Mouse (Mus musculus): ENCODE results near the gene Tprn. TPM values are rescaled to one million over a fixed set of nuclear protein-coding genes. Genes with fewer than 3 reads are reported as not detected.

The Tprn gene
- 3.8 TPM for polyA plus RNA-seq (2017; shearing (Covaris generic))

GRCm38 (mm10) chr2:25262291-25262767, at the start of gene Tprn:
Tprn (plus strand) TSS chr2:25262618.

GRCm38 (mm10) chr2:25214444-25214843, 48.0 kb upstream of the Tprn start, which contains the start of gene Stpg3:
Stpg3 (minus strand) TSS chr2:25214637.

GRCm38 (mm10) chr2:25218445-25218844, 44.0 kb upstream of the Tprn start, which contains the start of gene Fam166a:
Fam166a (plus strand) TSS chr2:25218745.

DNA sequence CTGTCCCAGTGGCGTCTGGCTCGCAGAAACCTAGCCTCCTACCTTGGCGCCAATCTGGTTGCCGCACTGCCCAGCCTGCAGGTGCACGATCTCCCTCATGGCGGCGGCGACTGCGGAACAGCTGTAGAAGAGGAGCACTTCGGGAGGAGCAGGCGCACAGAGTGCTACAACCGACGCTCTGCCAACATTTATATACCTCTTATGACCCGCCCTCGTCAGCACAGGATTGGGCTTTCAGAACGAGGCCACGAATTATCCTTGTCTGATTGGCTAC, 38.0 kb upstream of the Tprn start, which contains the start of gene Tubb4b:
Gene Tubb4b, minus strand, starts transcription at position 211 of the 274 bp plus-strand sequence.

GRCm38 (mm10) chr2:25234050-25234449, 28.4 kb upstream of the Tprn start, which contains the start of gene Slc34a3:
Slc34a3 (minus strand) TSS chr2:25234364.

GRCm38 (mm10) chr2:25236614-25237013, 25.8 kb upstream of the Tprn start, which contains the start of gene Rnf224:
Rnf224 (minus strand) TSS chr2:25236787.

GRCm38 (mm10) chr2:25242101-25242506, 20.3 kb upstream of the Tprn start, which contains the start of the genes Rnf208 and Cysrt1:
Rnf208 (plus strand) TSS chr2:25242255.
Cysrt1 (minus strand) TSS chr2:25242452.

GRCm38 (mm10) chr2:25246183-25247072, 16.0 kb upstream of the Tprn start, which contains the start of gene AL732309.1:
AL732309.1 (minus strand) TSS chr2:25246863.

DNA sequence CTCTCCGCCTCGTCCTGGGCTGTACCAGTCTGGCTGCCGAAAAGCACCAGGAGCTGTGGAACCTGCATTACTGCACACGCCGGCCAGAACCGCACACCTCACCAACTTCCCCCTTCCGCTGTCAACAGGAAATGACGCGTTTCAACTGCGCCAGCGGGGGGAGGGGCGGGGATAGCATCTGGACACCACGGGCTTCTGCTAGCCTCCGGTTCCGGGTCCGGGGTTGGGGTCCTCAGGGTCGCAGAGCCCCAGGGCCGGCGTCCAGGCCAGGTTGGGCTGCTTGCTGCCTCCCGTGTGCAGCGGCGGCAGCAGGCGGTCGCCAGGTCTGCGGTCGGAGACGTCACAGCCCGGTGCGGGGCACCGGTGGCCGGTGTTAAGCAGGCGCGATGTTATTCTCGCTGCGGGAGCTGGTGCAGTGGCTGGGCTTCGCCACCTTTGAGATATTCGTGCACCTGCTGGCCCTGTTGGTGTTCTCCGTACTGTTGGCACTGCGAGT, 7.1 kb upstream of the Tprn start, which contains the start of gene Tmem203:
Gene Tmem203, plus strand, starts transcription at position 156 of the 496 bp plus-strand sequence.

DNA sequence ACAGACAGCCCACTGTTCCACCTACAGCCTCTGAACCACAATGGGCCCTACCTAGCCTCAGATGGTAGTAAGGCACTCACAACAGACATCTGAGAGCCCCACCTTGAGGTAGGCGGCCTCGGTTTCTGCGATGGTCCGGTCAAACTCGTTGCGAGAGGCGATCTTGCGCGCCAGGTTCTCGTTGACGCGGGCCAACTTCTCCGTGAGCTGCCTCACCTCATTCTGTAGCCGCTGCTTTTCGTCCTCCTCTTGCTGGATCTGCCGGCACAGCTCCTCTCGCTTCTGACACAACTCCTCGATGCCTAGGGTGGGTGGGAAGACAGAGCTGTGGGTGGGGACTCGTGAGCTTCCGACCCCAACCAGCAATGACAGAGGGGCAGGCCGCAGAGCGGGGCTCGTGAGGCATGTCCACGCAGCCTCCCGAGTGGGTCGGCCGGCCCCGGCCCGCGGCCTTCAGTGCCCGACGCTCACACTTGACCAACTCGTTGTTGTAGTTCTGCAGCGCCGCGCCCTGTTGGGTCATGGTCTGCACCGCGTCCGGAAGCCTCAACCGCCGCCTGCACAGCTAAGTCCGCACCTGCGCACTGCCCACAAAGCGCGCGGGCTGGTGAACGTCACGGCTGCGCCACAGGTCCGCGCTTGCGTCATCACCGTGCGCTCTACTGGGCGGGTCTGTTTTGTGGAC, 9.6 kb downstream of the Tprn start, which contains the start of the genes Ssna1 and Anapc2:
Gene Ssna1, minus strand, starts transcription at position 612 of the 685 bp plus-strand sequence.
Gene Anapc2, plus strand, starts transcription at position 652 of the 685 bp plus-strand sequence.

DNA sequence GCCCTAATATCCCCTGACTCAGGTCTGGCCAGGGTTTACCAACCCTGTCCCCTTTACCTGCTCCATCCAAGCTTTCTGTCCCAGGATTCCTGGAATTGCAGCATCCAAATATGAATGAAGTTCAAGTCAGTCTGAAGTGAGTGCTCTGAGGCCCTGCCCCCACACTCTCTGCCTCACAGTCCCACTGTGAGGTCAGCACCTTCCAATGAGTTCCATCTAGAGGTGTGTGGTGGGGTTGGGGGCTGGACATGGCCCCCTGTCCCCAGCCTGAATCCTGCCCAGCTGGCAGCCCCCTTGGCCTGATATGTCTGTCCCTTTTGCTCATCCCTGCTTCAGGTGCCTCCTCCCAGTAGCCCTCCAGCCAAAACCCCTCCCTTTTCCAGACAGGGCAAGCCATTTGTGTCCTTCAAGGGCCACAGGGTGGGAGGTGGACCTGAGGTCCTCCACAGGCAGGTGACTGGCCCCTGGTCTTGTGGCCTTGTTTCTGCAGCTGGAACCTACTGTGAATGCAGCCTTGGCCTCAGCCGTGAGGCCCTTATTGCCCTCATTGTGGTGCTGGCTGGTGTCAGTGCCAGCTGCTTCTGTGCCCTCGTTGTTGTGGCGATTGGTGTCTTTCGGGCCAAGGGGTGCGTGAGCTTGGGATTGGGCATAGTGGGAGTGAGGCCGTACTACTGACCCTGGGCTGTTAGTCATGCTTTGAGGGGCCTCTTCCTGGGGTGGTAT, 25.7 kb downstream of the Tprn start, which contains the start of gene Tmem210:
Gene Tmem210, plus strand, starts transcription at position 219 of the 723 bp plus-strand sequence.

DNA sequence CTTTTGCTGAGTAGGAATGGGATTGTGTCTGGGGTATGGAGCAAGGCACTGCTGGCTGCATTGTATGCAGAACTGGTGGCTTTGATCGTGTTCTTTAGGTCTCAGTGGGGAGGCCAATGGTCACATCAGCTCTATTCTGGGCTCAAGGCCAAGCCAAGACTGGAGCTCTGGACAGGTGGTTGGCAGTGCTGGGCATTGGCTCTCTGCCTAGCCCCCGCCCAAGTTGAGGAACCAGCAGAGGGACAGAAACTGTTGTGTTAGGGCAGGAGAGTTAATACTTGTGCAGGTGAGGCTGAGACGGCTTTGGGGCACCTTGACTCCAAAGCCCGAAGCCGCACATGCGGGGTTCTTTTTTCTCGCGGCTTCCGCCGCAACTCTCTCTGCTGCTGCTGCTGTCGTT, 27.2 kb downstream of the Tprn start, which contains the start of gene Lrrc26:
Gene Lrrc26, plus strand, starts transcription at position 265 of the 400 bp plus-strand sequence.

GRCm38 (mm10) chr2:25318971-25319773, 56.8 kb downstream of the Tprn start, which contains the start of gene Grin1:
Grin1 (minus strand) TSS chr2:25319187.

Other genes with a start within 250 kb of the Tprn start
- 30.6 TPM for gene Nsmf, start 208.3 kb upstream of the Tprn start, polyA plus RNA-seq (2017; shearing (Covaris generic))
- gene Entpd8, start 182.3 kb upstream of the Tprn start, polyA plus RNA-seq (2017; shearing (Covaris generic)) = 0.48 TPM
- gene Noxa1, start 167.5 kb upstream of the Tprn start, polyA plus RNA-seq (2017; shearing (Covaris generic)) = 13.2 TPM
- not detected for gene Nrarp, start 81.9 kb upstream of the Tprn start, polyA plus RNA-seq (2017; shearing (Covaris generic))
- 153 TPM for gene Tor4a, start 65.7 kb upstream of the Tprn start, polyA plus RNA-seq (2017; shearing (Covaris generic))
- 167 TPM for gene Nelfb, start 51.1 kb upstream of the Tprn start, polyA plus RNA-seq (2017; shearing (Covaris generic))
- gene Stpg3, start 48.0 kb upstream of the Tprn start, polyA plus RNA-seq (2017; shearing (Covaris generic)) = not detected
- gene Fam166a, start 43.9 kb upstream of the Tprn start, polyA plus RNA-seq (2017; shearing (Covaris generic)) = not detected
- gene Tubb4b, start 37.9 kb upstream of the Tprn start, polyA plus RNA-seq (2017; shearing (Covaris generic)) = 235 TPM
- gene Slc34a3, start 28.3 kb upstream of the Tprn start, polyA plus RNA-seq (2017; shearing (Covaris generic)) = not detected
- gene Rnf224, start 25.8 kb upstream of the Tprn start, polyA plus RNA-seq (2017; shearing (Covaris generic)) = not detected
- gene Rnf208, start 20.4 kb upstream of the Tprn start, polyA plus RNA-seq (2017; shearing (Covaris generic)) = not detected
- gene Cysrt1, start 20.2 kb upstream of the Tprn start, polyA plus RNA-seq (2017; shearing (Covaris generic)) = not detected
- 10.4 TPM for gene AL732309.1, start 15.8 kb upstream of the Tprn start, polyA plus RNA-seq (2017; shearing (Covaris generic))
- gene Tmem203, start 7.2 kb upstream of the Tprn start, polyA plus RNA-seq (2017; shearing (Covaris generic)) = 16.9 TPM
- gene Ssna1, start 9.8 kb downstream of the Tprn start, polyA plus RNA-seq (2017; shearing (Covaris generic)) = 144 TPM
- 106 TPM for gene Anapc2, start 9.9 kb downstream of the Tprn start, polyA plus RNA-seq (2017; shearing (Covaris generic))
- gene Tmem210, start 25.5 kb downstream of the Tprn start, polyA plus RNA-seq (2017; shearing (Covaris generic)) = not detected
- not detected for gene Lrrc26, start 27.3 kb downstream of the Tprn start, polyA plus RNA-seq (2017; shearing (Covaris generic))
- 0.11 TPM for gene Grin1, start 56.6 kb downstream of the Tprn start, polyA plus RNA-seq (2017; shearing (Covaris generic))
- gene Man1b1, start 69.7 kb downstream of the Tprn start, polyA plus RNA-seq (2017; shearing (Covaris generic)) = 24.2 TPM
- 25.1 TPM for gene Dpp7, start 93.7 kb downstream of the Tprn start, polyA plus RNA-seq (2017; shearing (Covaris generic))
- gene Uap1l1, start 103.1 kb downstream of the Tprn start, polyA plus RNA-seq (2017; shearing (Covaris generic)) = 19.7 TPM
- 0.39 TPM for gene Sapcd2, start 109.7 kb downstream of the Tprn start, polyA plus RNA-seq (2017; shearing (Covaris generic))
- 0.56 TPM for gene Entpd2, start 133.3 kb downstream of the Tprn start, polyA plus RNA-seq (2017; shearing (Covaris generic))
- gene Npdc1, start 136.7 kb downstream of the Tprn start, polyA plus RNA-seq (2017; shearing (Covaris generic)) = 3.4 TPM
- gene Fut7, start 160.6 kb downstream of the Tprn start, polyA plus RNA-seq (2017; shearing (Covaris generic)) = 11.3 TPM
- gene Abca2, start 166.1 kb downstream of the Tprn start, polyA plus RNA-seq (2017; shearing (Covaris generic)) = 24.7 TPM
- 4.6 TPM for gene Clic3, start 194.2 kb downstream of the Tprn start, polyA plus RNA-seq (2017; shearing (Covaris generic))
- gene Paxx, start 198.5 kb downstream of the Tprn start, polyA plus RNA-seq (2017; shearing (Covaris generic)) = 96.1 TPM
- not detected for gene Ptgds, start 207.4 kb downstream of the Tprn start, polyA plus RNA-seq (2017; shearing (Covaris generic))
- gene Lcn12, start 231.3 kb downstream of the Tprn start, polyA plus RNA-seq (2017; shearing (Covaris generic)) = not detected
- gene Fbxw5, start 238.1 kb downstream of the Tprn start, polyA plus RNA-seq (2017; shearing (Covaris generic)) = 115 TPM
- 10.0 TPM for gene C8g, start 239.1 kb downstream of the Tprn start, polyA plus RNA-seq (2017; shearing (Covaris generic))

Measured in activated CD4-positive, CD25-positive, alpha-beta regulatory T cell, adult 9 weeks (primary cell).